Mouse (Mus musculus) MEL (cell line): ENCODE measurements around the gene Edf1.

Source experiments
- E2F4 ChIP-seq: IDR thresholded peaks from 2 replicates; pipeline ENCODE4 v1.6.1; 2011; ENCODE audit warnings: low read depth, low read length, improper control_type of control experiment, borderline replicate concordance
- ZKSCAN1 ChIP-seq: IDR thresholded peaks from 2 replicates; pipeline ENCODE4 v1.6.1; 2012; ENCODE audit warnings: low read depth, mild to moderate bottlenecking, inconsistent platforms, low read length, improper control_type of control experiment, moderate library complexity
- ZNF384 ChIP-seq: IDR thresholded peaks from 2 replicates; pipeline ENCODE4 v1.6.1; 2012; ENCODE audit warnings: low read depth, mild to moderate bottlenecking, inconsistent platforms, low read length, improper control_type of control experiment

DNA sequence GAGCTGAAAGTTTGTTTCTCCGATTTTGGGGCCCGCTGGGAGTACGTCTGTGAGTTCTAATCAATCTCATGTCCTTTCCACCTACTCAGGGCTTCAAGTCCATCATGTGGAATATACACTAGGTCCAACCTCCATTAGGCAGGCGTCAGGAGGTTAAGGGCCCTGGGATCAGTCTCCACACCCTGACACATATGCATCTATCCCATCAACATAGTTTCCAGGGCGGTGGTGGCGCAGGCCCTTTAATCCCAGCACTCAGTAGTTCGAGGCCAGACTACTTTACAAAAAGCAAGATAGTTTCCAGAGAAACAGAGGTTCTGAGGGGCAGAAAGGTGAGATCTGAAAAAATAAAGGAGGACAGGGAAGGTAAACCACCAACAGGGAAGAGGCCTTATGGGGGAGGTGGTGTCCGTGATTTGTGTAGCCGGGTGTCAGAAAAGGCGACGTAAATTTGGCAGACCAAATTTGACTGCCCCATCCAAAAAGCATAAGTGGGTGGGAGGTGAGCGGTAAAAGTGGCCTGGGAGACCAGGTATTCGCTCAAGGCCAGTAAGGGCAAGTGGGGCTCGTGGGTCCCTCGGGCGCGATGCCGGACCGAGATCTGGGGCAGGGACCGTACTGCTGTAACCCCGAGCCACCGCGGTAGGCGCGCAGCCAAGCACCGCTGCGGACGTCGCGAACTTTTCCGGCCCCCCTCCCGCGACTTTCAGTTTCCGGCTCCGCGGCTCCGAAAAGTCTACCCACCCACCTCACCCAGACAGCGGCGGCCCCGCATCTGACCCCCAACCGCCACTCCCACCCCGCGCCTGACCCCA is 11.4 kb upstream of the Edf1 start:
- TF ChIP-seq E2F4 (no peak), ZKSCAN1 (no peak), ZNF384 (no peak)
